Mouse (Mus musculus): ENCODE data around the gene Pigv. TPM values are rescaled to one million over a fixed set of nuclear protein-coding genes. Genes with fewer than 3 reads are reported as not detected.

Gene Pigv
- polyA plus RNA-seq, 1 experiment from 2014 or later, result 13.4 TPM

DNA sequence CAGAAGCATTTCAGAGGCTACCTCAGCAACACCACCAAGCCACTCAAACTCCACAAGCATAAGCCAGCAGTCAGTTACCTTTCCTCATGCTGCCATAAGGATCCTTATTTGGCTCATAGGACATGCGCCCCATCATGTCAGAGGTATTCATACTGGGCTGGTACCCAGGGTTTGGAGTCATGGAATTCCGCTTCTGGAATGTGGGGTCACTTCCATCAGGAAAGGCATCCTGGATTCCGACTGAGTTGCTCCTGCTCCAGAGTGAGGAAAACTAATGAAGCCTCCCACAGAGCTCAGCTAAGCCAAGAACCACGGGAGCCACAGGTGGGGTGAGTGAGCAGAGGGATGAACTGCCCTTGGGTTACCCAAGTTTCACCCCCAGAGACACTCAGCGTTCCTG, 14.7 kb upstream of the Pigv start:
- WGBS, result 89% methylated on average over 5 of the region's 5 CpGs
- Histone ChIP-seq H3K9me3 (no peaks in the 10 kb centered on the region), H3K27me3 (no peaks in the 10 kb centered on the region), H3K36me3 (peaks cover 98% of the 10 kb centered on the region), H3K9ac (no peak overlapping the region), H3K27ac (no peak overlapping the region), H3K4me3 (no peak overlapping the region), H3K4me2 (no peak overlapping the region), H3K4me1 (replicated peaks) (peaks cover 23% of the 10 kb centered on the region)
- no peak for ATAC-seq (ENCODE audit: low FRiP score)

DNA sequence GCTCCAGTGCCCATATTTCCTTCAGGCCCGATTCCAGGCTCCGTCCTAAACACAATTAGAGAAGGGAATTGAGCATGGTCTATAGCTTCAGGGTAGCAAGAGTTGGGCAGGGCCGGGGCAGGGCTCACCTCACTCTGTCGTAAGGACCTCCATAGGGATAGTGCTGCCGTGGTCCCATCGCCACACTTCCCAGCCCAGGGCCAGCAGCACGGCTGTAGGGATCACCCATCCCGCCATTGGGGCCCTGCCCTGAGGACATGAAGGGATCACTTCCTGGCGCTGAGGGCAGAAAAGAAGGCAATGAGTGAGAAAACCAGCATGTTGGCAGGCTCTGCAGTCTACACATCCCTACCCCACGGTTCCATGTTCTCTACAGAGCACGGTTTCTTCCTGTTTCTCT, 14.1 kb upstream of the Pigv start:
- 91% methylated on average over 11 of the region's 11 CpGs for WGBS
- peaks cover 98% of the 10 kb centered on the region for H3K36me3 ChIP-seq
- no peaks in the 10 kb centered on the region for H3K9me3 ChIP-seq
- H3K4me2 ChIP-seq, result no peak overlapping the region
- H3K27me3 ChIP-seq, result no peaks in the 10 kb centered on the region
- no peak for ATAC-seq (ENCODE audit: low FRiP score)
- H3K4me3 ChIP-seq, result no peak overlapping the region
- H3K9ac ChIP-seq, result no peak overlapping the region
- peaks cover 23% of the 10 kb centered on the region for H3K4me1 ChIP-seq (replicated peaks)
- H3K27ac ChIP-seq, result no peak overlapping the region

DNA sequence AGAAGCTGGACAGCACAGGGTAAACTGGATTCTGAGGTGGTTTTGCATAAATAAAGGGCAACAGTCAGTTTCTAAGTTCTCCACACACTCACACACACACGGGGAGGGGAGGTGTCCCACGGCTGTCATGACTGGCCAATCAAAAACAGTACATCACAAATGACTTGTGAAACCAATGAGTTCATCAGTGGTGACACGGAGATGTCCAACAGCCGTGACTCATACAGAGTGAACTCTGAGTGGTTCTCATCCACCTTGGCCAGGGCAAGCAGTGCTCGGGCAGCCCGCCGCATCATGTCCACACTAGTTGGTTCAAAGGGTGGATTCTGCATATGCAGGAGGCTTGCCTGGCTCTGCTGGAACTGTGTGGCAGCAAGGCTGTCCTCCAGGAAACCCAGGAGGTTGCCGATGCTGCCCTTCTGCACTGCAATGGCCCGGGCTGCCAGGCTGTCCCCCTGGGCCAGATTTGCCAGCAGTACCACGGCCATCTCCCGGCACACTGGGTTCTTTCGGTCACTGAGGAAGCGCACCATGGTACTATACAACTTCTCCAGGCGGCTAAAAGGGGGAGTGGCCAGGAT, 7.8 kb upstream of the Pigv start:
- Histone ChIP-seq H3K9ac (no peak overlapping the region), H3K4me1 (replicated peaks) (peaks cover 19% of the 10 kb centered on the region), H3K4me3 (no peak overlapping the region), H3K36me3 (peaks cover 64% of the 10 kb centered on the region), H3K9me3 (no peaks in the 10 kb centered on the region), H3K27me3 (no peaks in the 10 kb centered on the region), H3K4me2 (no peak overlapping the region), H3K27ac (no peak overlapping the region)
- ATAC-seq (ENCODE audit: low FRiP score), result no peak
- 86% methylated on average over 14 of the region's 14 CpGs for WGBS

DNA sequence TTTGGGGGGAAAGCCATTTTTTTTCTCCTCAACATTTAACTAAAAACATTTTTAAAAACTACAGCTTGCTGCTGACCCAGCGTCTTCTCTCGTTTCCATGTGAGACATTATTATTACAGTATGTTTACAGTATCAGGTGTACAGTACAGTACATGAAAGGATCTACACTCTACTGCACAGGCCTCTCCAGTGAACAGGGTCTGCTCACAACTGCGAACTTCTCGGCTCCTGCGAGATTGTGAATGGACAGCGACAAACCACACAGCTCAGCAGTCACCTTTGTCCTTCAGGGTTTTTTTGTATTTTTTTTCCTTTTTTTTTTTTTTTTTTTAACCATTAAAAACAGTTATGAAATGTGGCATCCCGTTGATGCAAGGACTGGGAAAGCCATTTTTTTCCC, 7.2 kb upstream of the Pigv start:
- H3K4me2 ChIP-seq, result no peak overlapping the region
- no peak overlapping the region for H3K9ac ChIP-seq
- H3K27ac ChIP-seq, result no peak overlapping the region
- no peaks in the 10 kb centered on the region for H3K9me3 ChIP-seq
- H3K27me3 ChIP-seq, result no peaks in the 10 kb centered on the region
- peaks cover 22% of the 10 kb centered on the region for H3K4me1 ChIP-seq (replicated peaks)
- peaks cover 57% of the 10 kb centered on the region for H3K36me3 ChIP-seq
- 89% methylated on average over 7 of the region's 7 CpGs for WGBS
- no peak for ATAC-seq (ENCODE audit: low FRiP score)
- no peak overlapping the region for H3K4me3 ChIP-seq

DNA sequence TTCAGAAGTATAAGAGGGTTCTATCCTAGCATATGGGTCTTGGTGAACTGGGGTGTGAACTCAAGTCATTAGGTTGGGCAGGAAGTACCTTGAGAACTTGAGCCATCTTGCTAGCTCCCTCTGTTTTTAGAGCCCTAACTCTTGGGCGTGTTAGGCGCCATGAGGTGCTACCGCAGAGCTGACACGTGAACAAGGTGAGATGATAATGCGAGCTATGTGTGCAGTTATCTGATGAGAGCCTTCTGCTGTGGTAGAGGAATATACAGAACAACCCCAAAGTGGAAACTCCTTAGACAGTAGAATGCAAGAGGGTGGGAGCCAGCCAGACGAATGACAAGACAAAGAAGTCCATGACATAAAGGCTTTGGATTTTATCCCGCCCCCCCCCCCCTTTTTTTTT, 4.8 kb upstream of the Pigv start:
- H3K4me2 ChIP-seq, result no peak overlapping the region
- 77% methylated on average over 7 of the region's 7 CpGs for WGBS
- no peaks in the 10 kb centered on the region for H3K27me3 ChIP-seq
- no peak for ATAC-seq (ENCODE audit: low FRiP score)
- no peaks in the 10 kb centered on the region for H3K9me3 ChIP-seq
- H3K4me3 ChIP-seq, result no peak overlapping the region
- H3K36me3 ChIP-seq, result peaks cover 35% of the 10 kb centered on the region
- H3K9ac ChIP-seq, result no peak overlapping the region
- peaks cover 42% of the 10 kb centered on the region for H3K4me1 ChIP-seq (replicated peaks)
- peak overlapping the region; percentile 64; the same call in 1 of the 2 replicates for H3K27ac ChIP-seq

DNA sequence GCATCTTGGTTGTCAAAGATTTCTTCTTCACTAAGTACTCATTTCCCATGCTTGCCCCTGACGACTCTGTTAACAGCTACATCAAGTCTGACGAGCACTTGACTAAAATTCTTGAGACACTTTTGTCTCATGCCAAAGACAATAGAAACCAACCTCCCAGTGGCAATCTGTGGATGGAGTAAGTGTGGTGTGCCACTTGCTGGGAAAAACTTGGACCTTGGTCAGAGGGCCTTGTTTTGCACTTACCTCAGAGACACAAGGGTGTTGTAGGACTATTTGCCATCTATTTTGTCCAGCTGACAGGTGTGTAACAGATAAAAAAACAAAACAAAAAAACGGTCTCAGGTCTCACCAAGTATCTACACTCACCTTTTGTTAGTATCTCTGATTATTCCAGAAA, 3.7 kb upstream of the Pigv start:
- no peak for ATAC-seq (ENCODE audit: low FRiP score)
- no peaks in the 10 kb centered on the region for H3K9me3 ChIP-seq
- peaks cover 25% of the 10 kb centered on the region for H3K36me3 ChIP-seq
- no peaks in the 10 kb centered on the region for H3K27me3 ChIP-seq
- H3K4me1 ChIP-seq (replicated peaks), result peaks cover 49% of the 10 kb centered on the region
- H3K27ac ChIP-seq, result peak overlapping the region; percentile 77
- no peak overlapping the region; the same call in 1 of the 2 replicates for H3K9ac ChIP-seq
- H3K4me3 ChIP-seq, result no peak overlapping the region
- 20% methylated on average over 3 of the region's 3 CpGs for WGBS
- H3K4me2 ChIP-seq, result no peak overlapping the region

DNA sequence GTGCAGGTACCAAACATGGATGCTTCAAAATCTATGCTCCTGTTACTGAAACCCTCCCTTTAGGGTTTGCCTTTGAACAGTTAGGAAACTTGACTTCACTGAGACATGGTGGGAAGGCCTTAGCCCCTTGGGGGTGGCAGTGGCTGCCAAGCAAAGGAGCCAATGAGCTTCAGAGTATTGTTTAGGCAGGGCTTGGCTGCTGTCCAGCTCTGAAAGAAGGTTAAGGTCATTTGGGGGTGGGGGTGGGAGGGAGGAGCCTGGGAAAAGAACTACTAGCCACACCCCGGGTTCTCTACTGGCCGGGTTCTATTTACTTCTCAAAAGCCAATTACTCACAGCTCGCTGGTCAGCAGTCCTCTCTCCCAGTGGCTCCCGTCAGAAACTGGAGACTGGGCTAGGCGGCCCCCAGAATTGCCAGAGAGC, 3.2 kb upstream of the Pigv start:
- Histone ChIP-seq H3K9me3 (no peaks in the 10 kb centered on the region), H3K9ac (no peak overlapping the region), H3K4me2 (no peak overlapping the region), H3K27me3 (no peaks in the 10 kb centered on the region), H3K4me3 (no peak overlapping the region), H3K36me3 (peaks cover 19% of the 10 kb centered on the region), H3K4me1 (replicated peaks) (peaks cover 53% of the 10 kb centered on the region), H3K27ac (peak overlapping the region; percentile 77)
- 3% methylated on average over 5 of the region's 5 CpGs for WGBS
- ATAC-seq (ENCODE audit: low FRiP score), result peak; percentile 52; the same call in 1 of the 2 replicates

DNA sequence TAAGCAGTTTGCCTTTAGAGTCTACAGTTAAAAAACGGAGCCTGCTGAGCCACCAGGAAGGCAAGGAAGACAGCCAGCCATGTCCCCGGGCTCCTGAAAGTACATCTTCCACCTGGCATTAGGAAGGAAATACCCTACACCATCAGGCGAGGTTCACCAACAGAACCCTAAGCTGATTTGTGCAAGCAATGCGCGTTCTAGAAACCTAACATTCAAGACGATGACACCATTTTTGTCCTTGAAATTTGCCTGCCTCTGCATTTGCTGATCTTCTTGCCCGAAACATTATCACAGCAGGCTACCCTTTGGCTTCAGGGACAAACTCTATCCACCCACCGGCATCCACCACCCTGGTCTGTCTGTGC, 1.9 kb upstream of the Pigv start:
- H3K36me3 ChIP-seq, result peaks cover 6% of the 10 kb centered on the region
- no peak for ATAC-seq (ENCODE audit: low FRiP score)
- no peak overlapping the region for H3K9ac ChIP-seq
- no peaks in the 10 kb centered on the region for H3K9me3 ChIP-seq
- H3K4me1 ChIP-seq (replicated peaks), result peaks cover 66% of the 10 kb centered on the region
- WGBS, result 74% methylated on average over 8 of the region's 8 CpGs
- peak overlapping the region; percentile 77; the same call in 1 of the 2 replicates for H3K4me2 ChIP-seq
- H3K27ac ChIP-seq, result peak overlapping the region; percentile 98
- H3K4me3 ChIP-seq, result no peak overlapping the region
- H3K27me3 ChIP-seq, result no peaks in the 10 kb centered on the region

DNA sequence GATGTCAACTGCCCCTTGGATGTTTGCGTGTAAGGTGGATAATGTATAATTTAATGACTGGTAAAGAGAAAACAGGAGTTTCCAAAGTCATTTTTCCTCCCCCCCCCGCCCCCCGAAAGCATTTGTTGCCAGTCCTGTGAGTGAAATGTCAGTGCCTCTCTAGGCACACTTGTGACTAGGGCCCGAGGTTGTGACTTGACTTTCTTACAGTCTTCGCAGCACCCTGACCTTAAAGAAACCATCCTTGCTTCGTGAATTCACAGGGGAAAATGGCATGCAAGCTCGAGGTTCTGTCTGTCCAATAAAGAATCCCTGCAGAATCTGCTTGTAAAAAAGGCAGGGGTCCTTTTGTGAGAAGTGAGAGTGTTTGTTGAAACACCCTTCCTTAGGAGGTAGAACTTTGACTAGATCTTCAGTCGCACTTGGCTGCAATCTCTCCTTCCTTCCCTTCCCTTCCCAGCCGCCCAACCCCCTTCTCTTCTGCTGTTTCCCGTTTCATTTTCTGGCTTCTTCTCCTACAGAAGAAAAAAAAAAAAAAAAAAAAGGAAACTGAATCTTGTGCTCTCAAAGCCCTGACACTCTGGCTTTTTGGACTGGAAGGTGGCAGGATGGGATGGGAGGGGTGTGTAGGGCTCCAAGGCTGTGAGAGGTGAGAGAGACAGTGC, 1.4 kb upstream of the Pigv start:
- Histone ChIP-seq H3K4me3 (peak overlapping the region; percentile 74; the same call in 1 of the 2 replicates), H3K9ac (no peak overlapping the region; the same call in 1 of the 2 replicates), H3K9me3 (no peaks in the 10 kb centered on the region), H3K4me2 (peak overlapping the region; percentile 77), H3K27ac (peak overlapping the region; percentile 98), H3K27me3 (no peaks in the 10 kb centered on the region), H3K36me3 (peaks cover 5% of the 10 kb centered on the region), H3K4me1 (replicated peaks) (peaks cover 71% of the 10 kb centered on the region)
- ATAC-seq (ENCODE audit: low FRiP score), result no peak
- WGBS, result 40% methylated on average over 10 of the region's 10 CpGs

DNA sequence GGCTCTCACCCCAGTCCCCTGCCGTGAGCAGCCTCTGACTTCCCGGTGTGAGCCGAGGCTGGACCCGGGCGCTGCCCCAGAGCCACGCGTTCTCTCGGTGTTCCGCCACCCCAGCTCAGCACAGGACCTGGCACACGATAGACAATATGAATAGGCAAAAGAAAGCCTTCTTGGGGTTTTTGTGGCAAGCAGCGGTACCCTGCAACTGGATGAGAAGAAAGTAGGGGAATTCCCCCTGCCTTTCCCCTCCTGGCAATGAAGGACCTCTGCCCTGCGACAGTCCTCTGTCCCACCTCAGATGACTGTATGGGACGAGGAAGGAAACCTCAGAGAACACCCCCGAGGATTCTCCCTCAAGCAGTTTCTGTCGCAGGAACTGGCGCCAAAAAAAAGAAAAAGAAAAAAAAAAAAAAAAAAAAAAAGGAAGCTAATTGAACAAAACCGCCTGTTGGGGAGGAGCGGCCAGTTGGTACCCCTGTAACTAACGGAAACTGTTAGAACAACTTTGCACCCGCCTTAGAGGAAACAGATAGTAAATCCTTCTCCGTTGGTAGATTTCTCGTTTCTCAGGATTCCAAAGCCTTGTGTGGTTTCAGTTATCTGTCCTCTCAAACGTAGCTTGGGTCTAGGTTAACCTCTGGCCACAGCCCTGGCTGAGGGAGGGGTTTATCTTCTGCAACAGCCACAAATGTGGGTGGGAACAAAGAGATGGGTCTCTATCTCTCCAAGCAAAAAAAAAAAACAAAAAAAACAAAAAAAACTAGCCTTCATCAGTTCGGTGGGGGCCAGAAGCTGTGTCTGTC, 599 bp upstream of the Pigv start:
- no peaks in the 10 kb centered on the region for H3K27me3 ChIP-seq
- 3% methylated on average over 24 of the region's 24 CpGs for WGBS
- H3K4me2 ChIP-seq, result peak overlapping the region; percentile 77
- H3K36me3 ChIP-seq, result no peaks in the 10 kb centered on the region
- peak overlapping the region; percentile 74 for H3K4me3 ChIP-seq
- no peak; the same call in 1 of the 2 replicates for ATAC-seq (ENCODE audit: low FRiP score)
- H3K27ac ChIP-seq, result peak overlapping the region; percentile 98
- H3K4me1 ChIP-seq (replicated peaks), result peaks cover 78% of the 10 kb centered on the region
- H3K9me3 ChIP-seq, result no peaks in the 10 kb centered on the region
- H3K9ac ChIP-seq, result peak overlapping the region; percentile 92

DNA sequence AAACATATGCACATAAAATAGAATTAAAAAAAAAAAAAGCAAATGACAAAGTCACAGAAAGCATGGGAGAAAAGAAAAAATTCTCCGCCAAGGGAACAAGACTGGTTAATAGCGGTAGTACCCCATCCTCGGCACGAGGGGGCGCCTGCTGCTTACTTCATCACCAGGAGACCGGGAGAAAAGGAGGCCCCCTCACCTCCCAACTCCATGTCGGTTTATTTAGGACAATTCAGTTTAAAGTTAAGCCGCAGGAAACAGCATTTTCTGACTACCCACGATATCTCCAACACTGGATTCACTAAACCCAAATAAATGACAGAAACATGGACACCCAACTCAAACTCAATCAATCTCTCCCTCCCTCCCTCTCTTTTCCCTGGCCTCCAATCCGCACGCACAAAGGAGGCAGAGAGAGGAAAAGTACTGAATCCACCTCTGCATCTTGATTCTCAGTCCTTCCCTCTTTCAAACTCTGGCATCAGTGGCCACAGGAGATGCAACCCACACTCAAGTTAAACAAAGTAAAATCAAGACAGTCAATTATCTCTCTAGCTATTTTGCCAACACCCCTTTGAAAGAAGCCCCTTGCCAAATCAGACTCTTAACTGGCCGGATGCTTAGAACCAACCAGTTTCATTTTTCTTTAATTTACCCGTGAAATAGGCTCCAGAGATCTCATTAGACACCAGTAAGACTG, 1.1 kb downstream of the Pigv start:
- H3K27me3 ChIP-seq, result no peaks in the 10 kb centered on the region
- WGBS, result 4% methylated on average over 13 of the region's 13 CpGs
- peak overlapping the region; percentile 98 for H3K27ac ChIP-seq
- H3K4me3 ChIP-seq, result peak overlapping the region; percentile 74
- H3K4me2 ChIP-seq, result peak overlapping the region; percentile 77
- H3K4me1 ChIP-seq (replicated peaks), result peaks cover 70% of the 10 kb centered on the region
- H3K9ac ChIP-seq, result peak overlapping the region; percentile 92
- no peak for ATAC-seq (ENCODE audit: low FRiP score)
- peaks cover 5% of the 10 kb centered on the region for H3K36me3 ChIP-seq
- no peaks in the 10 kb centered on the region for H3K9me3 ChIP-seq

DNA sequence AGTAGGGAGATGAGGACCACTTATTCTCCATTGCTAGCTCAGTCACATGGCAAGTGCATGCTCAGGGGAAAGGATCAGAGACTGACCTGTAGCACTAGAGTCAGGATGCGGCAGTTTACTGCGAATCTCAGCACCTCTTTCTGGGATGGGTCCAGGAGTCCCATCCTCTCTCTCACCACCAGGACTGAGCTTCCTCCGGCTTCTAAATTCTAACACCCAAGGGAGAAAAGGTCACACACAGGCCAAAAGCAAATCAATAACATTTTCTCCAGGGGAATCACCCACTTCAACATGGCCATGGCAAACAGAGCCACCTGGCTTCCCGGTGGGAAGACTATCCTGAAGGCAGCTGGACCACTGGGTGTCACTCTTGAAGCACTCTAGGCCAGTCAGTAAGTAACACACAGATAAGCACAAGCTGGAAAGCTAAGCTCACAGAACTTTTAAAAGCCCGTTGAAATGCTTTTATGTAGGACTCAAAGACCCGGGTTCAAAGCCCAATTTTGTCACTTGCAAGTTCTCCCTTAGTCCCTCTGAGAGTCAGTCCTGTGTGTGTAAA, 2.7 kb downstream of the Pigv start:
- 72% methylated on average over 6 of the region's 6 CpGs for WGBS
- H3K36me3 ChIP-seq, result peaks cover 11% of the 10 kb centered on the region
- no peaks in the 10 kb centered on the region for H3K9me3 ChIP-seq
- peaks cover 69% of the 10 kb centered on the region for H3K4me1 ChIP-seq (replicated peaks)
- H3K4me2 ChIP-seq, result peak overlapping the region; percentile 77; the same call in 1 of the 2 replicates
- H3K9ac ChIP-seq, result peak overlapping the region; percentile 53
- H3K27me3 ChIP-seq, result no peaks in the 10 kb centered on the region
- no peak for ATAC-seq (ENCODE audit: low FRiP score)
- H3K4me3 ChIP-seq, result no peak overlapping the region
- no peak overlapping the region for H3K27ac ChIP-seq

Measured in hindbrain, embryonic 13.5 days (tissue).